Mouse (Mus musculus): ENCODE data around the gene Luc7l2. TPM values are rescaled to one million over a fixed set of nuclear protein-coding genes. Genes with fewer than 3 reads are reported as not detected.
A peak's percentile ranks its signal among the peaks of the same experiment; 100 is the strongest.

The Luc7l2 gene
- total and polyA plus RNA-seq, 3 experiments: 62.0 to 173 (median 92.5) TPM

- dilution Hi-C loops (cut with MboI; ENCODE audit: extremely low pct_ligation_motif_present, extremely low pct_unique_long_range_greater_than_20kb, low sequenced_read_pairs): no loop called here
- H3K4me1 ChIP-seq (ENCODE audit: control insufficient read depth in 1 of 2, insufficient read depth in 2 of 2): peaks cover 4 to 31% of the 10 kb centered on the region in 2 experiments; a peak in 2 of 4 replicates
- no peaks in the 10 kb centered on the region for H3K27me3 ChIP-seq (replicated peaks)
- peaks cover 3 to 14% of the 10 kb centered on the region in 2 experiments for H3K36me3 ChIP-seq (replicated peaks in 1 of 2; ENCODE audit: control insufficient read depth in 1 of 2, insufficient read depth in 1 of 2, low read length in 1 of 2)
- peak overlapping the region; percentile 92 for H3K9ac ChIP-seq (ENCODE audit: insufficient read depth, low read depth)
- peak overlapping the region; percentile 90 for H3K27ac ChIP-seq (ENCODE audit: insufficient read depth, low read depth)
- TF ChIP-seq USF1 (IDR thresholded peaks at IDR 0.05; ENCODE audit: low read depth, low read length): no peak
- TF ChIP-seq USF2 (conservative IDR thresholded peaks at IDR 0.05; ENCODE audit: low read depth, low read length): no peak
- peak; percentile 83; the same call in 1 of the 2 replicates for TF ChIP-seq MYC (IDR thresholded peaks at IDR 0.05; ENCODE audit: low read depth, low read length)
- TF ChIP-seq HCFC1 (IDR thresholded peaks at IDR 0.05; ENCODE audit: low read depth, low read length): peak; percentile 45; the same call in 1 of the 2 replicates
- peak; percentile 93 for TF ChIP-seq JUND (conservative IDR thresholded peaks at IDR 0.05; ENCODE audit: low read depth, low read length)
- TF ChIP-seq MEF2A (IDR thresholded peaks at IDR 0.05; ENCODE audit: borderline replicate concordance, low read depth, low read length): no peak
- no peak for TF ChIP-seq KAT2A (IDR thresholded peaks at IDR 0.05; ENCODE audit: insufficient replicate concordance, low read length)
- TF ChIP-seq NRF1 (IDR thresholded peaks at IDR 0.05; ENCODE audit: low read depth, low read length): peak; percentile 65
- peak; percentile 77 for TF ChIP-seq IRF4 (IDR thresholded peaks at IDR 0.05; ENCODE audit: low read depth, low read length)
- TF ChIP-seq SMC3 (IDR thresholded peaks at IDR 0.05; ENCODE audit: low read depth, low read length): no peak
- peak; percentile 68 for TF ChIP-seq POLR2A (IDR thresholded peaks at IDR 0.05; ENCODE audit: low read depth, low read length)
- peak; percentile 36; the same call in 1 of the 2 replicates for TF ChIP-seq ELF1 (IDR thresholded peaks at IDR 0.05; ENCODE audit: low read depth, low read length)
- no peak for TF ChIP-seq CTCF (conservative IDR thresholded peaks at IDR 0.05 in 1 of 2, IDR thresholded peaks at IDR 0.05 in 1 of 2; ENCODE audit: low read depth in 2 of 2, low read length in 2 of 2)
- TF ChIP-seq RCOR1 (conservative IDR thresholded peaks at IDR 0.05; ENCODE audit: low read depth, low read length): no peak; the same call in 1 of the 2 replicates
- peak; percentile 49; the same call in 1 of the 2 replicates for TF ChIP-seq ZMIZ1 (IDR thresholded peaks at IDR 0.05; ENCODE audit: low read depth, low read length)
- no peak for TF ChIP-seq GABPA (IDR thresholded peaks at IDR 0.05; ENCODE audit: insufficient replicate concordance, low read depth, low read length)
- TF ChIP-seq UBTF (IDR thresholded peaks at IDR 0.05; ENCODE audit: low read depth, low read length): peak; percentile 57; the same call in 1 of the 2 replicates
- peak; percentile 93 for TF ChIP-seq JUN (IDR thresholded peaks at IDR 0.05; ENCODE audit: insufficient read depth, low read depth, low read length)
- peak; percentile 66; the same call in 1 of the 2 replicates for TF ChIP-seq MAZ (IDR thresholded peaks at IDR 0.05; ENCODE audit: low read depth, low read length)
- peak; percentile 87; the same call in 1 of the 2 replicates for TF ChIP-seq E2F4 (IDR thresholded peaks at IDR 0.05; ENCODE audit: insufficient replicate concordance, low read depth, low read length)
- TF ChIP-seq MAX (IDR thresholded peaks at IDR 0.05; ENCODE audit: low read length): peak; percentile 14; the same call in 1 of the 2 replicates
- TF ChIP-seq MAFK (IDR thresholded peaks at IDR 0.05; ENCODE audit: insufficient replicate concordance, low read length): no peak
- peak; percentile 82 for TF ChIP-seq CHD2 (IDR thresholded peaks at IDR 0.05; ENCODE audit: low read length)
- peak; percentile 73 for TF ChIP-seq ETS1 (conservative IDR thresholded peaks at IDR 0.05; ENCODE audit: low read depth, low read length)
- peak; percentile 96 for TF ChIP-seq CHD1 (IDR thresholded peaks at IDR 0.05; ENCODE audit: low read depth, low read length)
- TF ChIP-seq ZNF384 (IDR thresholded peaks at IDR 0.05; ENCODE audit: low read depth, low read length): peak; percentile 97
- TF ChIP-seq RAD21 (IDR thresholded peaks at IDR 0.05; ENCODE audit: low read depth, low read length): no peak
- TF ChIP-seq NELFE (IDR thresholded peaks at IDR 0.05; ENCODE audit: low read depth, low read length): no peak; the same call in none of the 2 replicates
- no peak for TF ChIP-seq EP300 (IDR thresholded peaks at IDR 0.05; ENCODE audit: low read length)
- TF ChIP-seq BHLHE40 (IDR thresholded peaks at IDR 0.05; ENCODE audit: low read depth, low read length): no peak; the same call in 1 of the 2 replicates
- 0 out of 2 replicates have a peak, but pooled peaks have one; percentile 18 for TF ChIP-seq MXI1 (IDR thresholded peaks at IDR 0.05; ENCODE audit: low read depth, low read length)
- 0 out of 2 replicates have a peak, but pooled peaks have one; percentile 28 for TF ChIP-seq TBP (conservative IDR thresholded peaks at IDR 0.05; ENCODE audit: low read depth, low read length)
- no peak for TF ChIP-seq PAX5 (IDR thresholded peaks at IDR 0.05; ENCODE audit: low read length)
- TF ChIP-seq ZKSCAN1 (IDR thresholded peaks at IDR 0.05; ENCODE audit: borderline replicate concordance, low read depth, low read length): no peak
- TF ChIP-seq ZC3H11A (IDR thresholded peaks at IDR 0.05; ENCODE audit: low read depth, low read length): peak; percentile 95
- peak; percentile 97 for TF ChIP-seq SIN3A (IDR thresholded peaks at IDR 0.05; ENCODE audit: low read length)
- TF ChIP-seq POLR2AphosphoS2 (IDR thresholded peaks at IDR 0.05; ENCODE audit: low read depth, low read length): peak; percentile 66; the same call in 1 of the 2 replicates
- 0 out of 2 replicates have a peak, but pooled peaks have one; percentile 46 for TF ChIP-seq TCF12 (IDR thresholded peaks at IDR 0.05; ENCODE audit: low read depth, low read length)
- peaks cover 27% of the 10 kb centered on the region for H3K79me2 ChIP-seq (replicated peaks; ENCODE audit: control insufficient read depth, extremely low read depth, insufficient read depth, poor library complexity, severe bottlenecking)
- H3K9me3 ChIP-seq (replicated peaks; ENCODE audit: low read length): no peaks in the 10 kb centered on the region
- H3K4me3 ChIP-seq (replicated peaks in 1 of 3; ENCODE audit: low read depth in 2 of 3, low read length in 2 of 3, poor library complexity in 1 of 3): peak overlapping the region; percentile 58 to 97 (median 77)
- H3K4me2 ChIP-seq (ENCODE audit: insufficient read depth, low read depth, poor library complexity, severe bottlenecking): no peak overlapping the region
- peak; percentile 98 for DNase-seq (ENCODE audit: extremely low read depth)
- in situ Hi-C loops (cut with MboI; ENCODE audit: low pct_ligation_motif_present, low pct_unique_long_range_greater_than_20kb, low sequenced_read_pairs): no loop called here
These were observed 978 bp downstream of the Luc7l2 start for GRCm38 (mm10) chr6:38551989-38552635.

Measured in CH12.LX (cell line).